Mouse (Mus musculus): Measurements from ENCODE around the gene Flt4. TPM values are rescaled to one million over a fixed set of nuclear protein-coding genes. Genes with fewer than 3 reads are reported as not detected.

Flt4 gene
- polyA plus RNA-seq, 1 experiment = 9.9 TPM

DNA sequence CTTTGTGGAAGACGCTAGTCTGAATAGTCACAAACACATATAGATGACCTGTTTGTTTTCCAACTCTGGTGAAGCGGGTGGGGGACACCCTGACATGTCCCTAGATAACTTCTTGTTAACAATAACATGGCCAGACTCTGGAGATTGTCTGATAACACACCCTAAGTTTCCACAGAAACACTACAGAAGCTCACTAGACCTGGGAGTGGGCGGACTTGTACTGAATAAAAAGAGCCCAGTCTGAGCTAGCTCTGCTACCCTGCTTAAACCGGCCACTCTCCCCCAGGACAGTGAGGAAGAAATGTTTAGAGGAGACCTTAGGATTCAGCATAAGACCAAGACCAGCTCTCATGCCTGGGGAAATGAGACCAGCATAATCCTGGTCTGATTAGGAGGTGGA is 56.4 kb downstream of the Flt4 start:
- Histone ChIP-seq H3K36me3 (ENCODE audit: control insufficient read depth, insufficient read depth, low read length) (peaks cover 2% of the 10 kb centered on the region; the same call in 1 of the 2 replicates), H3K4me3 (ENCODE audit: insufficient read depth, low read depth, low read length) (no peak overlapping the region), H3K27me3 (replicated peaks; ENCODE audit: control insufficient read depth, insufficient read depth, low read length) (no peaks in the 10 kb centered on the region), H3K27ac (ENCODE audit: insufficient read depth, low read depth, low read length) (no peak overlapping the region), H3K4me1 (ENCODE audit: control insufficient read depth, insufficient read depth, low read length) (no peaks in the 10 kb centered on the region)
- TF ChIP-seq POLR2A (IDR thresholded peaks at IDR 0.05; ENCODE audit: low read depth, low read length) (no peak), CTCF (conservative IDR thresholded peaks at IDR 0.05; ENCODE audit: insufficient read depth, insufficient read length, low read depth, low read length) (no peak)
- no peak for DNase-seq
- 78% methylated on average over 4 of the region's 4 CpGs for WGBS

- 72% methylated on average over 3 of the region's 3 CpGs for WGBS
- peaks cover 4% of the 10 kb centered on the region for H3K36me3 ChIP-seq (ENCODE audit: control insufficient read depth, insufficient read depth, low read length)
- H3K4me1 ChIP-seq (ENCODE audit: control insufficient read depth, insufficient read depth, low read length) = no peaks in the 10 kb centered on the region
- H3K27ac ChIP-seq (ENCODE audit: insufficient read depth, low read depth, low read length) = no peak overlapping the region
- no peaks in the 10 kb centered on the region for H3K27me3 ChIP-seq (replicated peaks; ENCODE audit: control insufficient read depth, insufficient read depth, low read length)
- H3K4me3 ChIP-seq (ENCODE audit: insufficient read depth, low read depth, low read length) = no peak overlapping the region
- DNase-seq = no peak
- TF ChIP-seq POLR2A (IDR thresholded peaks at IDR 0.05; ENCODE audit: low read depth, low read length) (no peak), CTCF (conservative IDR thresholded peaks at IDR 0.05; ENCODE audit: insufficient read depth, insufficient read length, low read depth, low read length) (no peak)
Measured at GRCm38 (mm10) chr11:49673433-49673832, 64.4 kb downstream of the Flt4 start.

GRCm38 (mm10) chr11:49684237-49684973 is 75.3 kb downstream of the Flt4 start:
- no peaks in the 10 kb centered on the region for H3K4me1 ChIP-seq (ENCODE audit: control insufficient read depth, insufficient read depth, low read length)
- peaks cover 11% of the 10 kb centered on the region for H3K36me3 ChIP-seq (ENCODE audit: control insufficient read depth, insufficient read depth, low read length)
- H3K27me3 ChIP-seq (replicated peaks; ENCODE audit: control insufficient read depth, insufficient read depth, low read length) = no peaks in the 10 kb centered on the region
- DNase-seq = no peak
- 95% methylated on average over 12 of the region's 12 CpGs for WGBS
- H3K4me3 ChIP-seq (ENCODE audit: insufficient read depth, low read depth, low read length) = no peak overlapping the region
- TF ChIP-seq POLR2A (IDR thresholded peaks at IDR 0.05; ENCODE audit: low read depth, low read length) (no peak), CTCF (conservative IDR thresholded peaks at IDR 0.05; ENCODE audit: insufficient read depth, insufficient read length, low read depth, low read length) (no peak)
- no peak overlapping the region for H3K27ac ChIP-seq (ENCODE audit: insufficient read depth, low read depth, low read length)

DNA sequence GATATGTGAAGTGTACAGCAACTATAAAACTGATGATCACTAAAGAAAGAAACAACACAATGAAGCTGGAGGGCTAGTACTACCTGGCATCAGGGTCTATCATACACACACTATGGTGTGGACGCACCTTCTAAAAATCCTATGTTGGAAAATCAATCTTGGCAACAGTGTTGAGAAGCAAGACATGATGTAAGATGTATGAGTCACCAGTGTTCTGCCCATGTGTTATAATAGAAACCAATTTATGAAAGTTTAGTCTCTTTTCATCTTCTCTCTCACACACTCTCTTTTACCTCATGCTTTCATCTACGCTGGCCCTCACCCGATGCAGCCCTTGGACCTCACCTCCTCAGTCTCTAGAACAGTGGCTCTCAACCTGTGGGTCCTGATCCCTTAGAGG is 86.0 kb downstream of the Flt4 start:
- Histone ChIP-seq H3K27me3 (replicated peaks; ENCODE audit: control insufficient read depth, insufficient read depth, low read length) (no peaks in the 10 kb centered on the region), H3K4me1 (ENCODE audit: control insufficient read depth, insufficient read depth, low read length) (peaks cover 7% of the 10 kb centered on the region; the same call in 1 of the 2 replicates), H3K27ac (ENCODE audit: insufficient read depth, low read depth, low read length) (no peak overlapping the region; the same call in 1 of the 2 replicates), H3K4me3 (ENCODE audit: insufficient read depth, low read depth, low read length) (no peak overlapping the region), H3K36me3 (ENCODE audit: control insufficient read depth, insufficient read depth, low read length) (no peaks in the 10 kb centered on the region)
- TF ChIP-seq POLR2A (IDR thresholded peaks at IDR 0.05; ENCODE audit: low read depth, low read length) (no peak), CTCF (conservative IDR thresholded peaks at IDR 0.05; ENCODE audit: insufficient read depth, insufficient read length, low read depth, low read length) (no peak)
- WGBS = 83% methylated on average over 3 of the region's 3 CpGs
- DNase-seq = no peak

GRCm38 (mm10) chr11:49695695-49696094 is 86.6 kb downstream of the Flt4 start:
- peak; percentile 38 for DNase-seq
- Histone ChIP-seq H3K27ac (ENCODE audit: insufficient read depth, low read depth, low read length) (peak overlapping the region; percentile 59; the same call in 1 of the 2 replicates), H3K4me3 (ENCODE audit: insufficient read depth, low read depth, low read length) (no peak overlapping the region), H3K4me1 (ENCODE audit: control insufficient read depth, insufficient read depth, low read length) (peaks cover 7% of the 10 kb centered on the region; the same call in 1 of the 2 replicates), H3K27me3 (replicated peaks; ENCODE audit: control insufficient read depth, insufficient read depth, low read length) (no peaks in the 10 kb centered on the region), H3K36me3 (ENCODE audit: control insufficient read depth, insufficient read depth, low read length) (no peaks in the 10 kb centered on the region)
- no peak for TF ChIP-seq POLR2A (IDR thresholded peaks at IDR 0.05; ENCODE audit: low read depth, low read length)
- TF ChIP-seq CTCF (conservative IDR thresholded peaks at IDR 0.05; ENCODE audit: insufficient read depth, insufficient read length, low read depth, low read length) = no peak
- WGBS = 55% methylated on average over 2 of the region's 2 CpGs

GRCm38 (mm10) chr11:49696472-49696871 is 87.4 kb downstream of the Flt4 start:
- Histone ChIP-seq H3K27me3 (replicated peaks; ENCODE audit: control insufficient read depth, insufficient read depth, low read length) (no peaks in the 10 kb centered on the region), H3K4me1 (ENCODE audit: control insufficient read depth, insufficient read depth, low read length) (peaks cover 7% of the 10 kb centered on the region; the same call in 1 of the 2 replicates), H3K36me3 (ENCODE audit: control insufficient read depth, insufficient read depth, low read length) (no peaks in the 10 kb centered on the region), H3K4me3 (ENCODE audit: insufficient read depth, low read depth, low read length) (no peak overlapping the region), H3K27ac (ENCODE audit: insufficient read depth, low read depth, low read length) (peak overlapping the region; percentile 17; the same call in 1 of the 2 replicates)
- DNase-seq = no peak
- TF ChIP-seq CTCF (conservative IDR thresholded peaks at IDR 0.05; ENCODE audit: insufficient read depth, insufficient read length, low read depth, low read length) = no peak
- TF ChIP-seq POLR2A (IDR thresholded peaks at IDR 0.05; ENCODE audit: low read depth, low read length) = no peak
- WGBS = 85% methylated on average over 2 of the region's 2 CpGs

- H3K4me3 ChIP-seq (ENCODE audit: insufficient read depth, low read depth, low read length) = no peak overlapping the region
- 84% methylated on average over 5 of the region's 5 CpGs for WGBS
- TF ChIP-seq POLR2A (IDR thresholded peaks at IDR 0.05; ENCODE audit: low read depth, low read length) (no peak), CTCF (conservative IDR thresholded peaks at IDR 0.05; ENCODE audit: insufficient read depth, insufficient read length, low read depth, low read length) (no peak)
- no peak overlapping the region; the same call in 1 of the 2 replicates for H3K27ac ChIP-seq (ENCODE audit: insufficient read depth, low read depth, low read length)
- H3K36me3 ChIP-seq (ENCODE audit: control insufficient read depth, insufficient read depth, low read length) = peaks cover 2% of the 10 kb centered on the region
- H3K27me3 ChIP-seq (replicated peaks; ENCODE audit: control insufficient read depth, insufficient read depth, low read length) = no peaks in the 10 kb centered on the region
- DNase-seq = no peak
- peaks cover 7% of the 10 kb centered on the region; the same call in 1 of the 2 replicates for H3K4me1 ChIP-seq (ENCODE audit: control insufficient read depth, insufficient read depth, low read length)
Measured at GRCm38 (mm10) chr11:49697779-49698178, 88.7 kb downstream of the Flt4 start.
